Mouse (Mus musculus): ENCODE data around the gene Insc.

- TF ChIP-seq CTCF (IDR thresholded peaks at IDR 0.05; ENCODE audit: low read depth) (no peak), EP300 (IDR thresholded peaks at IDR 0.05; ENCODE audit: low read depth) (no peak)
These were observed at the start of gene Insc for GRCm38 (mm10) chr7:114743022-114743780.
